Mouse (Mus musculus) myocyte (in vitro differentiated cells): ENCODE measurements around the gene Mrpl38. TPM values are rescaled to one million over a fixed set of nuclear protein-coding genes. Genes with fewer than 3 reads are reported as not detected.
A peak's percentile ranks its signal among the peaks of the same experiment; 100 is the strongest.

Experiments used
- H3K27me3 ChIP-seq: one replicate; pipeline ENCODE4 v1.6.1; 2011; ENCODE audit not compliant: control insufficient read depth, insufficient read depth, insufficient read length
- H3K36me3 ChIP-seq: one replicate; pipeline ENCODE4 v1.6.1; 2011; ENCODE audit not compliant: control insufficient read depth, insufficient read depth
- H3K4me2 ChIP-seq: one replicate; pipeline ENCODE4 v1.6.1; 2011; ENCODE audit warnings: low read depth, control low read depth
- H3K4me3 ChIP-seq: one replicate; pipeline ENCODE4 v1.5.1; 2011; ENCODE audit warnings: mild to moderate bottlenecking, control low read depth, moderate library complexity
- H3K79me2 ChIP-seq: one replicate; pipeline ENCODE4 v1.6.1; 2011; ENCODE audit not compliant: control insufficient read depth, insufficient read depth
- H3ac ChIP-seq: one replicate; pipeline ENCODE4 v1.6.1; 2011; ENCODE audit not compliant: control insufficient read depth, insufficient read length
- CEBPB ChIP-seq: IDR thresholded peaks from 2 replicates; pipeline ENCODE4 v1.6.1; 2011; ENCODE audit warnings: mild to moderate bottlenecking, moderate library complexity; ENCODE audit not compliant: poor library complexity, insufficient read depth, severe bottlenecking
- E2F4 ChIP-seq: IDR thresholded peaks from one replicate; pipeline ENCODE4 v1.6.1; 2011; ENCODE audit warnings: mild to moderate bottlenecking, control low read depth, moderate library complexity; ENCODE audit not compliant: insufficient read depth
- MAX ChIP-seq: IDR thresholded peaks from one replicate; pipeline ENCODE4 v1.6.1; 2011; ENCODE audit warnings: low read depth, mild to moderate bottlenecking, control low read depth
- MYOD1 ChIP-seq, 3 experiments: IDR thresholded peaks; one replicate each; pipeline ENCODE4 v1.6.1; 2011; ENCODE audit warnings: control low read depth in 2 of 3, low read depth in 2 of 3, mild to moderate bottlenecking in 2 of 3, moderate library complexity in 1 of 3; ENCODE audit not compliant: insufficient read length in 2 of 3, control insufficient read depth in 1 of 3
- MYOG ChIP-seq, 3 experiments: IDR thresholded peaks; one replicate each; pipeline ENCODE4 v1.6.1; 2011; ENCODE audit warnings: control low read depth in 2 of 3, low read depth in 2 of 3, mild to moderate bottlenecking in 2 of 3; ENCODE audit not compliant: insufficient read length in 2 of 3, control insufficient read depth in 1 of 3, insufficient read depth in 1 of 3
- POLR2A ChIP-seq: IDR thresholded peaks from one replicate; pipeline ENCODE4 v1.6.1; 2011; ENCODE audit warnings: low read depth, mild to moderate bottlenecking, control low read depth, moderate library complexity; ENCODE audit not compliant: insufficient read length
- POLR2AphosphoS2 ChIP-seq: IDR thresholded peaks from one replicate; pipeline ENCODE4 v1.6.1; 2011; ENCODE audit warnings: low read depth, control low read depth; ENCODE audit not compliant: insufficient read length
- REST ChIP-seq: IDR thresholded peaks from one replicate; pipeline ENCODE4 v1.6.1; 2011; ENCODE audit warnings: mild to moderate bottlenecking, control low read depth, moderate library complexity; ENCODE audit not compliant: insufficient read depth, insufficient read length
- SRF ChIP-seq: IDR thresholded peaks from one replicate; pipeline ENCODE4 v1.6.1; 2011; ENCODE audit warnings: low read depth; ENCODE audit not compliant: control insufficient read depth, insufficient read length
- TCF12 ChIP-seq: IDR thresholded peaks from one replicate; pipeline ENCODE4 v1.6.1; 2011; ENCODE audit warnings: mild to moderate bottlenecking, control low read depth; ENCODE audit not compliant: poor library complexity, insufficient read depth, severe bottlenecking
- TCF3 ChIP-seq: IDR thresholded peaks from one replicate; pipeline ENCODE4 v1.6.1; 2011; ENCODE audit warnings: low read depth, control low read depth; ENCODE audit not compliant: insufficient read length
- USF1 ChIP-seq: IDR thresholded peaks from one replicate; pipeline ENCODE4 v1.6.1; 2011; ENCODE audit warnings: low read depth, mild to moderate bottlenecking, control low read depth, moderate library complexity
- polyA plus RNA-seq: library from polyadenylated mRNA; unstranded; fragments of >200 nt; fragmentation: generic; extraction: Trizol; gene quantifications from one replicate; pipeline ENCODE4 v1.2.1, GENCODE M21; 2012; ENCODE audit warnings: missing spikeins

The Mrpl38 gene
- polyA plus RNA-seq, 1 experiment, result 141 TPM

GRCm38 (mm10) chr11:116134171-116134570 lies 4.5 kb downstream of the Mrpl38 start:
- Histone ChIP-seq H3K27me3 (no peaks in the 10 kb centered on the region), H3K4me3 (no peak overlapping the region), H3K4me2 (no peak overlapping the region), H3ac (no peak overlapping the region), H3K36me3 (peaks cover 3% of the 10 kb centered on the region), H3K79me2 (peaks cover 25% of the 10 kb centered on the region)
- TF ChIP-seq SRF, result no peak
- no peak for TF ChIP-seq E2F4
- no peak for TF ChIP-seq TCF12
- TF ChIP-seq CEBPB, result no peak
- TF ChIP-seq USF1, result no peak
- no peak for TF ChIP-seq POLR2A
- TF ChIP-seq POLR2AphosphoS2, result no peak

GRCm38 (mm10) chr11:116133497-116133896 lies 5.2 kb downstream of the Mrpl38 start:
- Histone ChIP-seq H3ac (no peak overlapping the region), H3K36me3 (peaks cover 3% of the 10 kb centered on the region)

GRCm38 (mm10) chr11:116132366-116133333 lies 6.0 kb downstream of the Mrpl38 start:
- no peak overlapping the region for H3K4me3 ChIP-seq
- H3K79me2 ChIP-seq, result peaks cover 19% of the 10 kb centered on the region
- no peak overlapping the region for H3ac ChIP-seq
- H3K36me3 ChIP-seq, result peaks cover 3% of the 10 kb centered on the region
- no peak for TF ChIP-seq SRF
- TF ChIP-seq POLR2A, result no peak
- no peak for TF ChIP-seq CEBPB
- TF ChIP-seq MAX, result no peak
- TF ChIP-seq TCF12, result no peak
- no peak for TF ChIP-seq TCF3
- TF ChIP-seq USF1, result no peak
- no peak for TF ChIP-seq MYOG (IDR thresholded peaks at IDR 0.05; ENCODE audit: control insufficient read depth in 1 of 3, insufficient read depth in 1 of 3, insufficient read length in 2 of 3, low read depth in 2 of 3)
- no peak for TF ChIP-seq REST
- no peak for TF ChIP-seq E2F4
- no peak for TF ChIP-seq POLR2AphosphoS2
- no peak for TF ChIP-seq MYOD1 (IDR thresholded peaks at IDR 0.05; ENCODE audit: control insufficient read depth in 1 of 3, insufficient read length in 2 of 3, low read depth in 2 of 3)
- no peak overlapping the region for H3K4me2 ChIP-seq
- no peaks in the 10 kb centered on the region for H3K27me3 ChIP-seq

More at GRCm38 (mm10) chr11:116133497-116133896, 5.2 kb downstream of the Mrpl38 start:
- no peaks in the 10 kb centered on the region for H3K27me3 ChIP-seq
- H3K4me3 ChIP-seq, result no peak overlapping the region
- H3K4me2 ChIP-seq, result no peak overlapping the region
- TF ChIP-seq MYOG (IDR thresholded peaks at IDR 0.05; ENCODE audit: control insufficient read depth in 1 of 3, insufficient read depth in 1 of 3, insufficient read length in 2 of 3, low read depth in 2 of 3) (peak in 1 of 3 experiments; percentile 9), POLR2AphosphoS2 (no peak), E2F4 (no peak), TCF3 (no peak), USF1 (no peak), MAX (no peak), CEBPB (no peak), MYOD1 (IDR thresholded peaks at IDR 0.05; ENCODE audit: control insufficient read depth in 1 of 3, insufficient read length in 2 of 3, low read depth in 2 of 3) (peak in 2 of 3 experiments; percentile 39 to 44)
- H3K79me2 ChIP-seq, result peaks cover 25% of the 10 kb centered on the region

GRCm38 (mm10) chr11:116131349-116132170 lies 7.1 kb downstream of the Mrpl38 start:
- H3ac ChIP-seq, result peak overlapping the region; percentile 27
- peaks cover 3% of the 10 kb centered on the region for H3K36me3 ChIP-seq
- no peaks in the 10 kb centered on the region for H3K27me3 ChIP-seq
- H3K4me2 ChIP-seq, result peak overlapping the region; percentile 93
- TF ChIP-seq USF1, result no peak
- no peak for TF ChIP-seq TCF12
- no peak for TF ChIP-seq MYOG (IDR thresholded peaks at IDR 0.05; ENCODE audit: control insufficient read depth in 1 of 3, insufficient read depth in 1 of 3, insufficient read length in 2 of 3, low read depth in 2 of 3)
- TF ChIP-seq SRF, result no peak
- no peak for TF ChIP-seq E2F4
- TF ChIP-seq POLR2AphosphoS2, result no peak
- peak overlapping the region; percentile 57 for H3K4me3 ChIP-seq
- H3K79me2 ChIP-seq, result peaks cover 8% of the 10 kb centered on the region
